Mouse (Mus musculus) liver, postnatal 0 days (tissue): Measurements from ENCODE around the gene Gm20388.
A peak's percentile ranks its signal among the peaks of the same experiment; 100 is the strongest.

ENCODE experiments used
- CTCF ChIP-seq: sonication (generic); IDR thresholded peaks from 2 replicates; pipeline ENCODE4 v1.5.1; 2016; ENCODE audit warnings: antibody characterized with exemption, low read depth
- EP300 ChIP-seq: IDR thresholded peaks from 2 replicates; pipeline ENCODE4 v1.6.1; 2016; ENCODE audit warnings: antibody characterized with exemption, low read depth, mild to moderate bottlenecking

DNA sequence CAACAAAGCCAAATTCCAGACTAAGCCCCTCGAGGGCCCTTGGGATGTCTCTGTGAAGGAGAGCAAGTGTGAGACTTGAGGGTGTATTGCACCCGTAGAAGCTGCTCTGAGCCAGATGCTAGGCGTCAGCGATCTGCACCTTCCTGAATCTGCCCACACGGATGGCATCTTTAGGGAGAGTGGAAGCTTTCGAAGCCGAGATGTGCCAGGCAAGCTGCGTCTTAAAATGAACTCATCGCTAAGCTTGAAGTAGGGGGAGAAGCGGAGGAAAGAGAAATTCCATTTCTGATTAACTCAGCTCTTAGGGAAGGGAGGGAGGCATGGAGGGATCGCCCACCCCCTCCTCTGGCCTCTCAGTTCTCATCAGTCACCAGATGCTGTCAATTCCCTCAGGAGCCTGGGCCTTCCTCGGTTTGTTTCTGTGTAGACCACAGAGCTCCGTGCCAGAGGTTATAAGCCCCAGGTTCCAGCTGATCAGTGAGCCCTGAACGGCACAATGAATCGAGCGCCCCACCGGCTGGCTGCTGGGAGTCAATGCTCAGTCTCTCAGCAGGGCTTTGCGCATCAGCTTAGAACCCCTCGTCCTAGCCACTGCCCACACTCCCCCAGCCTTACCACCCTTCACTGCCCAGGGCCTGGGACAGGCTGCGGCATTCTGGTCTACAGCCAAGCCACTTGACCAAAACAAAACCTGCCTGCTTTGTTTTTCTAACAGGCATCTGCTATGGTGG is 3818.6 kb downstream of the Gm20388 start:
- TF ChIP-seq CTCF (0 out of 2 replicates have a peak, but pooled peaks have one; percentile 7), EP300 (no peak)
